Mouse (Mus musculus) lung, postnatal 36 days (tissue): Measurements from ENCODE around the gene Fbxw26.
"Not testable (repeated sequence)": the region's sequence is repeated elsewhere in the genome, so short reads cannot be mapped to it uniquely, and the experiment has no call there.

Source experiments
- DNase-seq: peaks from one replicate; pipeline ENCODE4 v3.0.0; 2022; ENCODE audit warnings: mixed read lengths

The Fbxw26 gene

GRCm38 (mm10) chr9:109745989-109746388 lies at the start of gene Fbxw26:
Fbxw26 (minus strand) TSS chr9:109746089.
- not testable (repeated sequence) for DNase-seq

GRCm38 (mm10) chr9:109795221-109795620 lies 49.3 kb upstream of the Fbxw26 start:
- no peak for DNase-seq

GRCm38 (mm10) chr9:109790570-109790969 lies 44.7 kb upstream of the Fbxw26 start, which contains the start of gene Fbxw27:
Fbxw27 (minus strand) TSS chr9:109790670.
- not testable (repeated sequence) for DNase-seq

GRCm38 (mm10) chr9:109766841-109767240 lies 21.0 kb upstream of the Fbxw26 start:
- DNase-seq, result not testable (repeated sequence)

GRCm38 (mm10) chr9:109702600-109702999 lies 43.3 kb downstream of the Fbxw26 start, which contains the start of gene Fbxw18:
Fbxw18 (minus strand) TSS chr9:109702700.
- DNase-seq, result not testable (repeated sequence)

- peak; percentile 49 for DNase-seq
Measured at GRCm38 (mm10) chr9:109685299-109685698, 60.6 kb downstream of the Fbxw26 start.
